Mouse (Mus musculus) midbrain, embryonic 11.5 days (tissue): Measurements from ENCODE around the gene Evi2b. TPM values are rescaled to one million over a fixed set of nuclear protein-coding genes. Genes with fewer than 3 reads are reported as not detected.

Source experiments
- ATAC-seq: fragments of 200-750 bp; cut with Nextera tagmentation; 2 replicates; pipeline ENCODE4 v1.8.0; 2017; ENCODE audit warnings: moderate TSS enrichment, moderate library complexity; ENCODE audit not compliant: low FRiP score
- DNase-seq: peaks from one replicate; pipeline ENCODE4 v3.0.0; 2015; ENCODE audit warnings: low spot score; ENCODE audit errors: missing footprints
- H3K27ac ChIP-seq: fragments of 300-500 bp; sonication (generic); 2 replicates; pipeline ENCODE4 v1.5.1; 2014; ENCODE audit warnings: low read depth, low read length
- H3K27me3 ChIP-seq: fragments of 300-500 bp; sonication (generic); 2 replicates; pipeline ENCODE4 v1.6.1; 2014; ENCODE audit warnings: mild to moderate bottlenecking, low read length, moderate library complexity, mixed read lengths; ENCODE audit not compliant: control insufficient read depth, insufficient read depth
- H3K36me3 ChIP-seq: fragments of 300-500 bp; sonication (generic); 2 replicates; pipeline ENCODE4 v1.6.1; 2014; ENCODE audit warnings: mild to moderate bottlenecking, low read length, moderate library complexity, mixed read lengths; ENCODE audit not compliant: control insufficient read depth, insufficient read depth
- H3K4me1 ChIP-seq: fragments of 300-500 bp; sonication (generic); 2 replicates; pipeline ENCODE4 v1.6.1; 2014; ENCODE audit warnings: low read length; ENCODE audit not compliant: control insufficient read depth, insufficient read depth
- H3K4me2 ChIP-seq: fragments of 300-500 bp; sonication (generic); 2 replicates; pipeline ENCODE4 v1.6.1; 2014; ENCODE audit warnings: mild to moderate bottlenecking, moderate library complexity
- H3K4me3 ChIP-seq: fragments of 300-500 bp; sonication (generic); 2 replicates; pipeline ENCODE4 v1.5.1; 2014; ENCODE audit warnings: low read depth, low read length
- H3K9ac ChIP-seq: fragments of 300-500 bp; sonication (generic); 2 replicates; pipeline ENCODE4 v1.6.1; 2014; ENCODE audit warnings: low read length
- H3K9me3 ChIP-seq: fragments of 300-500 bp; sonication (generic); 2 replicates; pipeline ENCODE4 v1.6.1; 2016; ENCODE audit warnings: low read length; ENCODE audit not compliant: control insufficient read depth
- WGBS: fragments of 180-500 bp; shearing (Covaris S2); extraction: QIAGEN DNeasy Blood & Tissue Kit; methylation state at CpG from one replicate; pipeline ENCODE4 v1.1.7; 2014; 5-methylcytosine and 5-hydroxymethylcytosine counted together
- polyA plus RNA-seq: library from polyadenylated mRNA; unstranded; fragments of >200 nt; fragmentation: Nextera tagmentation; extraction: Ambion mirVana; gene quantifications from 2 replicates; pipeline ENCODE4 v1.2.1, GENCODE M21; 2014

The Evi2b gene
- 0.22 and 0.51 TPM in 2 replicates for polyA plus RNA-seq

DNA sequence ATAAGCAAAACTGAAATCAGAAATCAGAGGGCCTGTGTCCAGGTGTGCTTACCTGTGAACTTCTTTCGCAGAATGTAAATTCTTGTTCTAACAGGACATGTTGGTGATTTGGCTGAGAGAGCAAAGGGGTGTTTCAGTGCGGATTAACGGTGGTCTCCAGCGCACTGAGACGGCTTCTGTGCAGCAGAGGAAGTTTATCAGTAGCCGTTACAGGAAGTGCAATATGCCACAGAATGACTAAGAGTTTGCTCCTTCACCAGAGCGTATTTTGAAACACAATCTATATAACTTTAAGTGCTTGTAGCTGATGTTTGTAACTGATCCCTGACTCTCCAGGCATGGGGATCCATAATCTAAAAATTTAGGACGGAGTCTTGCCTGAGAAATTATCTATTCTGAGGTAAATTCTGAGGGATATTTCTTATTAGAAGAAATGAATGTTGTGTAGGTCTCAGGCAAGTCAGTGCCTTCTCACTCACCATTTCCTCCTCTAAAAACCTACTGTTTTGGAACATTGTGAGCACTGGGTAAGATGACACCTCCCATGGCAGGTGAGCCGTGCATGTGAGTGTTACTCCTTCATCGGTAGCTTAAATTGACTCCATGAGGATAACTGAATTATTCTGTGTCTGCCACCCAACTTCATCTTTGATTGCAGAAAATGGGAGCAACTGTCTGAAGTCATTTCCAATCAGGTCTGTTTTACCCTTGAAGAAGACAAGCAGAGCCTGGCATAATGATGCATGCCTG is at the start of gene Evi2b:
Evi2b (minus strand) TSS at position 203 of the 750 bp plus-strand sequence.
- DNase-seq: peak; percentile 37

DNA sequence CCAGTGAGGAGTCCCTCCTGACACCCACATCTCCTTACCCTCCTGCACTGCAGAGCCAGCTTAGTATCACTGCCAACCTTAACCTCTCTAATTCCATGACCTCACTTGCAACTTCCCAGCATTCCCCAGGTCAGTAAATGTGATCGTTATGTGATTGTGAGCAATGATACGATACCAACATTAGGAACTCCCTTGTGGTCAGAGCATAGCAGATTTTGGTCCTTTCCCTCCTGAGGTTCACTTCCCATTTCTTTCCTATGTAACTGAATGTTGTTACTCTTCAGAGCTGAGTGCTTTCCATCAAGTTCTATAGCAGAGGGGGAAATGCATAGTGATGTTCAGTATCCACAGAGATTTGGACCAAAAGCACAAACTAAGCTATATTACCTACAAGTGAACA is 46.8 kb upstream of the Evi2b start:
- Histone ChIP-seq H3K27ac (no peak overlapping the region), H3K36me3 (peaks cover 16% of the 10 kb centered on the region; the same call in 1 of the 2 replicates), H3K27me3 (no peaks in the 10 kb centered on the region), H3K4me1 (no peaks in the 10 kb centered on the region), H3K4me2 (no peak overlapping the region), H3K9ac (no peak overlapping the region), H3K9me3 (no peaks in the 10 kb centered on the region), H3K4me3 (no peak overlapping the region)
- ATAC-seq: no peak
- 94% methylated on average over 2 of the region's 2 CpGs for WGBS
- DNase-seq: no peak

More for the DNA sequence above, at the start of gene Evi2b:
- Histone ChIP-seq H3K9me3 (no peaks in the 10 kb centered on the region), H3K4me3 (no peak within 1 kb of the TSS), H3K36me3 (no peaks in the 10 kb centered on the region), H3K27ac (no peak within 1 kb of the TSS), H3K27me3 (no peaks in the 10 kb centered on the region), H3K9ac (no peak within 1 kb of the TSS), H3K4me1 (no peaks in the 10 kb centered on the region), H3K4me2 (no peak within 1 kb of the TSS)
- WGBS: 90% methylated on average over 10 of the region's 10 CpGs
- no peak for ATAC-seq

DNA sequence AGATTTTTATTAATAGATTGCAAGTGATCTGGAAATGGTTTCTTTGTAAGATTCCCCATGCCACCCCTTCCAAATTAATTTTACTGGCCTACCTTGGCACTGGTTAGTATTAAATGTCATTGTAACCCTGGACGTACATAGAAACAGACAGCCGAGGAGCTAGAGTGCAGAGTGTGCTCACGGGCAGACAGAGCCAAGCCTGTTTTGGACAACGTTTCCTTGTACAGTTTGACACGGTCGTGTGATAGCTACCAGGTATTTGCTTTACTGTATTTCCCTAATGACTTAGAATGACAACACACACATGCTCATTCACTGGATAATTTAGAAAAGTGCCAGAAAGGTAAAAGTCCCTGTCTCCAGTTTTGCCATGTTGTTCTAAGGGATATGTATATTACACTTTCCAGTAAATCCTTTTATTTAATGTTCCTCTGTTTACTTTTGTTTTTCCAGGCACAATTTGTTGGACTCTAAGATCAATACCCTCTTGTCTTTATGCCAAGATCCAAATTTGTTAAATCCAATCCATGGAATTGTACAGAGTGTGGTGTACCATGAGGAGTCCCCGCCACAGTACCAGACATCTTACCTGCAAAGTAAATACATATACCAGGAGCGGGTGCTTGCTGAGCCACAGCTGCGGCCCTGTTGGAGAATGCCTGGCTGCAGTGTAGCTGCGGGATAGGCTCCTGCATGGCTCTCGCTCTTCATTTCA is 44.8 kb upstream of the Evi2b start:
- Histone ChIP-seq H3K27ac (no peak overlapping the region), H3K4me2 (no peak overlapping the region), H3K4me3 (no peak overlapping the region), H3K36me3 (peaks cover 16% of the 10 kb centered on the region; the same call in 1 of the 2 replicates), H3K4me1 (no peaks in the 10 kb centered on the region), H3K27me3 (no peaks in the 10 kb centered on the region), H3K9me3 (no peaks in the 10 kb centered on the region), H3K9ac (no peak overlapping the region)
- 92% methylated on average over 11 of the region's 11 CpGs for WGBS
- DNase-seq (no peak), ATAC-seq (no peak)

DNA sequence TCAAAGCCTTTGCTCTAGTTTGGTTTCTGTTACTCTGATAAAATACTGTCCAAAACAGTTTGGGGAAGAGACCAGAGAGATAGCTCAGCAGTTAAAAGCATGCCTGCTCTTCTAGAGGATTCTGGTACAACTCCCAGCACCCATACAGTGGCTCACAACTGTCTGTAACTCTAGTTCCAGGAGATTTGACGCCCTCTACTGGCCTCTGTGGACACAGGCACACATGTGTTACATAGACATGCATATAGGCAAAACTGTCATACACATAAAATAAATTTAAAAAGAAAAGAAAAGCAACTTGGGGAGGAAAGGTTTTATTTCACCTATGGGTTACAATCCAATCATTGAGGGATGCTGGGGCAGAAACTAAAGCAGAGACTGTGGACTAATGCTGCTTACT is 43.4 kb upstream of the Evi2b start:
- no peak overlapping the region for H3K27ac ChIP-seq
- no peaks in the 10 kb centered on the region for H3K9me3 ChIP-seq
- DNase-seq: no peak
- 59% methylated on average over 1 of the region's 1 CpGs for WGBS
- no peaks in the 10 kb centered on the region for H3K4me1 ChIP-seq
- peaks cover 16% of the 10 kb centered on the region; the same call in 1 of the 2 replicates for H3K36me3 ChIP-seq
- H3K9ac ChIP-seq: no peak overlapping the region
- H3K4me2 ChIP-seq: no peak overlapping the region
- no peak overlapping the region for H3K4me3 ChIP-seq
- no peak for ATAC-seq
- H3K27me3 ChIP-seq: no peaks in the 10 kb centered on the region

DNA sequence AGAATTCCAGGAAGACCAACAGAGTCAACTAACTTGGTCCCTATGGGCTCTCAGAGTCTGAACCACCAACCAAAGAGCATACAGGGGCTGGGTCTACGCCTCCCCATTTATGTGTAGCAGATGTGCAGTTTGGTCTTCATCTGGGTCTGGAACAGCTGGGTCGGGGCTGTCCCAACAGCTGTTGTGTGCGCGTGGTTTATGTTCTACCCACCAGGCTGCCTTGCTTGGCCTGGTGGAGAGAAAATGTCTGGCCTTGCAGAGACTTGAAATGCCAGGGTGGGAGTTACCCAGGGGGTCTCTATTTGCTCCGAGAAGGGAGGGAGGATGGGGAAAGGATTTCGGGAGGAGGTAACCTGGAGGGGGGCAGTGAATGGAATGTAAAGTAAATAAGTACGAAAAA is 39.9 kb upstream of the Evi2b start:
- DNase-seq (no peak), ATAC-seq (no peak)
- H3K36me3 ChIP-seq: peaks cover 19% of the 10 kb centered on the region
- H3K27me3 ChIP-seq: no peaks in the 10 kb centered on the region
- no peak overlapping the region for H3K4me2 ChIP-seq
- no peak overlapping the region for H3K4me3 ChIP-seq
- 89% methylated on average over 7 of the region's 7 CpGs for WGBS
- no peaks in the 10 kb centered on the region for H3K9me3 ChIP-seq
- no peak overlapping the region for H3K9ac ChIP-seq
- H3K4me1 ChIP-seq: no peaks in the 10 kb centered on the region
- H3K27ac ChIP-seq: no peak overlapping the region

DNA sequence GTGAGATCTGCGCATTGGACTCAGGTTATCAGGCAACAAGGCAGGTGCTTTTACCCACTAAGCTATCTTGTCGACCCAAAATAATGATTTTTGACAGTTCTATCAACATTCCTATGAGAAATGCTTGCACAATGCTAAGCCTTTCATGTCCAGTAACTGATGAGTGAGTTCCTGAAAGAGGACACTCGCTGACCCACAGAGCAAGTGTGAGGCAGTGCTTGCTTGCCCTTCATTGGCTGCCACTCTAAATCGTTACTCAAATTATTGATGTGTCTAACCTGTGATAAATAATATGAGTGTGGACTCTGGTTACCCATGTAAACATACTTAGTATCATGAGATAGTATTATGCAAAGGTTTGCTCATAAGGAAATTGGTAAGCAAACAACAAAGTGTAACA is 37.0 kb upstream of the Evi2b start:
- no peaks in the 10 kb centered on the region for H3K27me3 ChIP-seq
- no peak overlapping the region for H3K9ac ChIP-seq

DNA sequence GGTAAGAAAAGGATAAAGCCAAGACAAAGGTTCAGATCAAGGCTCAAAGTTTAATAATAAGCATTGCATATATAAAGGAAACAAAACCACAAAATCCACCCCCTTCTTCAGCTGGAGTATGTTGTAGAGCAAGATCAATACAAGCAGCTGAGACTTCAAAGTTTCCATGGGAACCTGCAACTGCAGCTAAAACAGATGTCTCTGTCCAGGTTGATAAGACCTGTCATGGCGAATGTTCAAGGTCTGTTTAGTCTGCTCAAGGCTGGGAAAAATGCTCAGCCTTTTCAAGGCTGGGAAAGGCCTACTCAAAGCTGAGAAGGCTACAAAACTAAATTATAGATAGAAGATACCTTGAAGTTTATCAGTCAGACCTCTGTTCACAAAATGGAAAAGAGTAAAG is 29.1 kb upstream of the Evi2b start:
- Histone ChIP-seq H3K9me3 (no peaks in the 10 kb centered on the region), H3K4me1 (no peaks in the 10 kb centered on the region), H3K4me3 (no peak overlapping the region), H3K27me3 (no peaks in the 10 kb centered on the region), H3K36me3 (peaks cover 12% of the 10 kb centered on the region), H3K27ac (no peak overlapping the region), H3K4me2 (no peak overlapping the region), H3K9ac (no peak overlapping the region)
- WGBS: 83% methylated on average over 1 of the region's 1 CpGs
- DNase-seq: peak; percentile 69
- no peak for ATAC-seq

More for the DNA sequence above, 37.0 kb upstream of the Evi2b start:
- DNase-seq (no peak), ATAC-seq (no peak)
- Histone ChIP-seq H3K36me3 (peaks cover 13% of the 10 kb centered on the region), H3K9me3 (no peaks in the 10 kb centered on the region), H3K4me2 (no peak overlapping the region), H3K27ac (no peak overlapping the region), H3K4me3 (no peak overlapping the region), H3K4me1 (no peaks in the 10 kb centered on the region)
- 91% methylated on average over 4 of the region's 4 CpGs for WGBS

DNA sequence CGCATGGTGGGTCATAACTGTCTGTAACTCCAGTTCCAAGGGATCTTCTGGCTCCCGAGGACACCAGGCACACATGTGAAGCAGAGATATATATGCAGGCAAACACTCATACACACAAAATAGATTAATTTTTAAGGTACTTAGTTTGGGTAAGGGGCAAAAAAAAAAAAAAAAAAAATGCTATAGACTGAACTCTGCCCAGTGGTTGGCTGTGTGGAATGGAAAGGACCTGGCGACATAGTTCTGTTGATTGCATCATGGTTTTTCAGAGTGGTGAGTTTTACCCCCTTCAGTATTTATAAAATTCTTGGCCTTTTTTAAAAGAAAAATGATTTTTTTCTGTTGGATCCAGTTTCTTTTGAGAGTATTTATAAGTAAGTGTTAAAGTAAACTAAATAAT is 12.7 kb upstream of the Evi2b start:
- H3K36me3 ChIP-seq: 0 out of 2 replicates have a peak, but pooled peaks cover 3% of the 10 kb centered on the region
- no peak for DNase-seq
- no peak overlapping the region for H3K4me3 ChIP-seq

DNA sequence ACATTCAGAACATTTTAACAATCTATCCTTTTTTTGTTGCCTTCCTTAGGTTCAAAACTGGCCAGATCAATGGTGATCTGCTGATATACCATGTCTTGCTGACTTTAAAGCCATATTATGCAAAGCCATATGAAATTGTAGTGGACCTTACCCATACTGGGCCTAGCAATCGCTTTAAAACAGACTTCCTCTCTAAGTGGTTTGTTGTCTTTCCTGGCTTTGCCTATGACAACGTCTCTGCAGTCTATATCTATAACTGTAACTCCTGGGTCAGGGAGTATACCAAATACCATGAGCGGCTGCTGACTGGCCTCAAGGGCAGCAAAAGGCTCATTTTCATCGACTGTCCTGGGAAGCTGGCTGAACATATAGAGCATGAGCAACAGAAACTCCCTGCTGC is 12.0 kb upstream of the Evi2b start:
- no peaks in the 10 kb centered on the region for H3K27me3 ChIP-seq
- 91% methylated on average over 4 of the region's 4 CpGs for WGBS

More for the DNA sequence above, 12.7 kb upstream of the Evi2b start:
- Histone ChIP-seq H3K9ac (no peak overlapping the region), H3K27ac (no peak overlapping the region), H3K27me3 (no peaks in the 10 kb centered on the region), H3K4me2 (no peak overlapping the region), H3K9me3 (no peaks in the 10 kb centered on the region), H3K4me1 (peaks cover 5% of the 10 kb centered on the region)
- WGBS: 91% methylated on average over 3 of the region's 3 CpGs
- ATAC-seq: no peak

More for the DNA sequence above, 12.0 kb upstream of the Evi2b start:
- Histone ChIP-seq H3K9ac (no peak overlapping the region), H3K27ac (no peak overlapping the region), H3K4me1 (peaks cover 5% of the 10 kb centered on the region), H3K9me3 (no peaks in the 10 kb centered on the region), H3K4me2 (no peak overlapping the region), H3K36me3 (0 out of 2 replicates have a peak, but pooled peaks cover 3% of the 10 kb centered on the region), H3K4me3 (no peak overlapping the region)
- no peak for ATAC-seq
- no peak for DNase-seq
